Mouse (Mus musculus) embryonic facial prominence, embryonic 15.5 days (tissue): ENCODE measurements at regions not wholly inside any gene's neighbourhood (a gene's known extent, or its start where the extent isn't known, plus 50 kb on each side); places are given as distances from the start of the nearest gene placed in this dataset.

Experiments
- ATAC-seq: fragments of 200-750 bp; cut with Nextera tagmentation; 2 replicates; pipeline ENCODE4 v1.8.0; 2017; ENCODE audit warnings: low read depth, moderate TSS enrichment; ENCODE audit not compliant: insufficient number of reproducible peaks, low FRiP score, low TSS enrichment
- H3K27ac ChIP-seq: fragments of 300-500 bp; sonication (generic); replicated peaks from 2 replicates; pipeline ENCODE4 v1.5.1; 2015; ENCODE audit warnings: mild to moderate bottlenecking, inconsistent platforms
- H3K27me3 ChIP-seq: fragments of 300-500 bp; sonication (generic); 2 replicates; pipeline ENCODE4 v1.6.1; 2015; ENCODE audit warnings: inconsistent platforms
- H3K36me3 ChIP-seq: fragments of 300-500 bp; sonication (generic); 2 replicates; pipeline ENCODE4 v1.6.1; 2015; ENCODE audit warnings: mild to moderate bottlenecking, inconsistent platforms
- H3K4me1 ChIP-seq: fragments of 300-500 bp; sonication (generic); 2 replicates; pipeline ENCODE4 v1.6.1; 2015; ENCODE audit warnings: inconsistent platforms
- H3K4me2 ChIP-seq: fragments of 300-500 bp; sonication (generic); replicated peaks from 2 replicates; pipeline ENCODE4 v1.6.1; 2015; ENCODE audit warnings: mild to moderate bottlenecking, inconsistent platforms
- H3K4me3 ChIP-seq: fragments of 300-500 bp; sonication (generic); replicated peaks from 2 replicates; pipeline ENCODE4 v1.5.1; 2015; ENCODE audit warnings: mild to moderate bottlenecking, inconsistent platforms
- H3K9ac ChIP-seq: fragments of 300-500 bp; sonication (generic); 2 replicates; pipeline ENCODE4 v1.6.1; 2015; ENCODE audit warnings: inconsistent platforms
- H3K9me3 ChIP-seq: fragments of 300-500 bp; sonication (generic); replicated peaks from 2 replicates; pipeline ENCODE4 v1.6.1; 2016; ENCODE audit warnings: inconsistent platforms
- WGBS: fragments of 180-500 bp; shearing (Covaris S2); methylation state at CpG from one replicate; pipeline ENCODE4 v1.1.7; 2015; 5-methylcytosine and 5-hydroxymethylcytosine counted together

DNA sequence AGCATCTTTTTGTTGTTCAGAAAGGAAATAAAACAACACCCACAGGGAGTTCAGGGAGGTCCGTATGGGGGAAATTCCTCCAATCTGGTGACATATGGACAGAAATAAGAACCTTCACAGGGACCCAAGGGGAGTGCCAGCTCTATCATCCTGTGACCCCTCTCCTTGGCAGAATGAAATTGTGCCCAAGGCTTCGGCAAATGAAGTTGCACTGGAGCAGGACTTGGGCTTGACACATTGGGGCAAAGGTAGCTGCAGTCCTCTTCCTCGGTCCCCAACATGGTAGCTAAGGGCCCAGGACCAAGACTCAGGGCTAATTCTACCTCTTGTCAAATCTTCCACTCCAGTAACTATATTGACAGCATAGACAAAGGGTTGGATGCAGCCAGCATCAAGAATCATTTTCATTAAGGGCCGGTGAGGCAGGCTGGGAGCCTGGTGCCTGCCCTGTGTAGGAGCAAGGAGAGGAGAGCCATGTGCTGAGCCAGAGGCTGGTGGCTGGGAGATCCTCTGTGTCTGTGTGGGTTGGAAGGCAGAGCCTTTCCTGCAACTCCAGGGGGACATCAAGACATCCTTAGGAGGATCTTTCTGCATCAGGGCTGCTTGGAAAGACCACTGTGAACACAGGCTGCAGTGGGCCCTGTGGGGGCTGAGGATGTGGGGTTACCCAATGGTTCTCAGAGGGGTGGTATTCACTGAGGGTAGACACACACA, 59.2 kb upstream of the Slco4a1 start:
- Histone ChIP-seq H3K27ac (no peak overlapping the region), H3K36me3 (no peaks in the 10 kb centered on the region), H3K4me3 (no peak overlapping the region), H3K9ac (no peak overlapping the region), H3K4me1 (no peaks in the 10 kb centered on the region), H3K4me2 (no peak overlapping the region), H3K27me3 (peaks cover 4% of the 10 kb centered on the region), H3K9me3 (no peaks in the 10 kb centered on the region)
- no peak for ATAC-seq
- 63% methylated on average over 4 of the region's 4 CpGs for WGBS

DNA sequence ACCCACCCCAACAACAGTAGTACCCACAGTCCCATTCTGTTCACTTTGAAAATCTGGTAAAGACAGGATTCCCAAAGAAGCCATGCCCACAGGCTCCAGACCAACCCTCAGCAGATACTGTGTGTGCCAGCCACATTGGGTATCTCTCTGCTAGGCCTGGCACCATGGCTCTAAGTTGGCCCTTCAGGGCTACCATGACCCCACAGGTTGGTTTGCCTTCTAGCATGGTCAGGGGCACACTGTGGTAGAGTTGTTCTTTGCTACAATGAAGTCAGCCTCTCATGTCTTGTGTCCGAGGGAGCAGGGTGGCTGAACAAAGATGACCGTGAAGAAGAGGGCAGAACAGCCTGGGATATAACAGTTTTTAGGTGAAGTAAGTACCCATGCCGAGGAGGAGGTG, 59.8 kb upstream of the Slco4a1 start:
- no peak overlapping the region for H3K9ac ChIP-seq
- H3K27ac ChIP-seq, result no peak overlapping the region
- no peak overlapping the region for H3K4me3 ChIP-seq
- H3K4me2 ChIP-seq, result no peak overlapping the region
- H3K27me3 ChIP-seq, result peaks cover 6% of the 10 kb centered on the region
- H3K4me1 ChIP-seq, result no peaks in the 10 kb centered on the region
- no peaks in the 10 kb centered on the region for H3K9me3 ChIP-seq
- ATAC-seq, result no peak
- no peaks in the 10 kb centered on the region for H3K36me3 ChIP-seq
- WGBS, result 69% methylated on average over 3 of the region's 3 CpGs

DNA sequence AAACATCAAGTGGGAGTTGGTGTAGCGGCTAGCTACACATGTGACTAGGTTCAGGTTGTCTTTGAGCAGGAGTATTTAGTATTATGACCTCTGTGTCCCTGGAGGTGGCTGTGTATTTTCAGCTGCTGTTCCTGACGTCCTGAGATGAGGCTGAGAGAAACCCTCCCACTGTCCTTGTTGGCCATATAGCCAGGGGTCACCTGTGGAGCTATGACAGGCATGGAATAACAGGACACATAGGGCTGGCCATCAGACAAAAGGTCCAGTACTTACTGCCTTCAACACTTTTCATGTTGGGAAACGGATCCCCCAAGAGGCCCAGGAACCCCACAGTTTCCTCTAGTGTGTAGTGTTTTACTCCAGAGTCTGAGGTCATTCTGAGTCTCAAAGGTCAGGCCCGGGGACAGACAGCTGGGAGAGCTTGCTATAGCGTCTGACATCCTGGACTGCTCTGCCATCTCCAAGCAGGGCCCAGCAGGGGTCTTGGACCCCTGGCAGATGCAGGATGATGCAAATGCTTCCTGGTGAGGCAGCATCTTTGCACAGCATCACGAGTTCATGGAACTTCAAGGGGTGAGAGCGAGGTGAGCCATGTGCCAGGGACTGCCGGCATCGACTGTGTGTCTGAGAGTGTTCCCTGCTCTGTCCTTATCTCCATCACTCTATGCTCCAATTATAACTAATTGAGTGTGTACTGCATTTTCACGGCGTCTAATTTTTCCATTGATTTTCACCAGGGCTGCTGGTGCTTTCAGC, 60.6 kb upstream of the Slco4a1 start:
- H3K27ac ChIP-seq, result no peak overlapping the region
- no peaks in the 10 kb centered on the region for H3K36me3 ChIP-seq
- H3K4me1 ChIP-seq, result no peaks in the 10 kb centered on the region
- H3K9ac ChIP-seq, result no peak overlapping the region
- WGBS, result 48% methylated on average over 11 of the region's 11 CpGs
- H3K27me3 ChIP-seq, result peaks cover 13% of the 10 kb centered on the region
- no peak overlapping the region for H3K4me2 ChIP-seq
- no peak overlapping the region for H3K4me3 ChIP-seq
- ATAC-seq, result no peak
- no peaks in the 10 kb centered on the region for H3K9me3 ChIP-seq

DNA sequence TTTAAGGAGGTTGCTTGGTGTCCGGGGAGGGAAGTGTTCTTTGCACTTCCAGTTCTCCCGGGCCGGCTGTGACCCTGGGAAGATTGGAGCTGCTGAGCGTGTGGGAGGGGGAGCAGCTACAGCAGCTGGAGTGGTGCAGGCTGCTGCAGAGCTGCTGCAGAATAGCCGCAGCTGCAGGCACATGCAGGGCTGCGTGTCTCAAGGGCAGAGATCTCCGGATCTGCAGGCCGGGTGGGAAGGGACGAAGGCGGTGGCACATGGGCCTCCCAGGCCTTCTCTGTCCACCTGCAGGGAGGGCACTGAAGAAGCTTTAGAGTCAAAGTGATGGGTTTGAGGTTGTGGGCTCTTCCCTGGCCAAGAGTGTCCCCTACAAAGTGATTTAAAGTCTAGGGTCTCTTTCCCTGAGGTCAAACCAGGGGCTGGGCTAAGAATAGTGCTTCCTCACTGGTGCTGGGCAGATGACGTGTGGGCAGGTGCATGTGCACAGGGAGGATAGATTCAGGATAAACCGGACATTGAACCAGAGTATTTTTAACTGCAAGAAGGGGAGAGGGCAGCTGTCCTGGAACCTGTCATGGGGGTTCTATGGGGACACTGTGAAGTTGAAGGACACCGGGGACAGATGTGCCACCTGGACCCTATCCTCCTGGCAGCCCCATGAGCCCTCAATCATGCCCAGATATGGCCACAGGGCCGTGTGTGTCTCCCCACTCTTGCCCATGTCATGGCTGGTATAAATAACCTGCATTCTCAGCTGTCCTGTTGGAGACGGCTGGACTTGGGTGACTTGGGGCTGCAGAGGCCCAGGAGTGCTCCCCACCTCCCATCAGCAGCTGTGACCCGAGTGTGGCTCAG, 58.6 kb upstream of the Gata5 start:
- no peaks in the 10 kb centered on the region for H3K9me3 ChIP-seq
- H3K4me1 ChIP-seq, result no peaks in the 10 kb centered on the region
- peak; percentile 43; the same call in 1 of the 2 replicates for ATAC-seq
- H3K4me2 ChIP-seq, result no peak overlapping the region
- H3K27ac ChIP-seq, result no peak overlapping the region
- H3K36me3 ChIP-seq, result no peaks in the 10 kb centered on the region
- WGBS, result 63% methylated on average over 16 of the region's 16 CpGs
- H3K4me3 ChIP-seq, result no peak overlapping the region
- peaks cover 30% of the 10 kb centered on the region for H3K27me3 ChIP-seq
- H3K9ac ChIP-seq, result no peak overlapping the region

DNA sequence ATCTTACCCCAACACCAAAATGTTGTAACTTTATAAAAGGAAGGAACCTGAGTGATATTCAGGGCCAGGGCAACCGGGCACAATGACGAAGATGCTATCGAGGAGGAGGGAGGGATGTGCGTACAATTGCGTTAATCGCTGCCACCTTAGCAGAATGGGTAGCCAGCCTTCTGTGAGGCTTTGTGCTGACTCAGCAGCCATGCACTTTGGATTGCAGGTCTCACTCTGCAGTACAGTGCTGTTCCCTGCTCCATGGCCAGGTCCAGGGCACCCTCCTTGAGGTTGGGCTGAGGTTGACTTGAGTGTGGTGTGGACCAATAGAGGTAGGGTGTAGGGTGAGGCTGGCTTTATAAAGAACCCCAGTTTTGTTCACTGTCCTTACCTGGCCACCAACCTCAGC, 57.8 kb upstream of the Gata5 start:
- Histone ChIP-seq H3K27me3 (peaks cover 36% of the 10 kb centered on the region), H3K9ac (no peak overlapping the region), H3K4me1 (no peaks in the 10 kb centered on the region), H3K36me3 (no peaks in the 10 kb centered on the region), H3K9me3 (no peaks in the 10 kb centered on the region), H3K27ac (no peak overlapping the region), H3K4me2 (no peak overlapping the region), H3K4me3 (no peak overlapping the region)
- no peak for ATAC-seq
- 84% methylated on average over 6 of the region's 6 CpGs for WGBS

DNA sequence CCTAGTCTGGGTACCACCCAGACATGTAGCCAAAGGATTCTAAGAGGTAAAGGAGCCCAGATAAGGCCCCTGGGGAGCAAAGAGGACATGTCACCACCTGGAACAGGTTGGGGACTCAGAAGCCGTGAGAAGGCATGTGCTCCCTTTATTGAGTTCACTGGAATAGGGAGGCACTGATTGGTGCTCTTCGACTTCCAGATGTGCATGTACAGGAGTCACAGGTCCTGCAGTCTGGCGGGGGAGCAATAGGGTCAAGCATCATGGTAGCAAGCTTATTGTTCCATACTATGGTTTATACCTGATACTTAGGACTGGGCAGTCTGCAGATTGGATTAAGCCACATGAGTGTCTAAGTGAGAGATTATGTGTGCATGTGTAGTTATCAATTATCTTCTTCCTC, 56.9 kb upstream of the Gata5 start:
- Histone ChIP-seq H3K4me3 (no peak overlapping the region), H3K9ac (no peak overlapping the region), H3K9me3 (no peaks in the 10 kb centered on the region), H3K4me2 (no peak overlapping the region), H3K27me3 (peaks cover 46% of the 10 kb centered on the region), H3K4me1 (peaks cover 4% of the 10 kb centered on the region; the same call in 1 of the 2 replicates), H3K27ac (no peak overlapping the region), H3K36me3 (no peaks in the 10 kb centered on the region)
- 78% methylated on average over 3 of the region's 3 CpGs for WGBS
- no peak for ATAC-seq

DNA sequence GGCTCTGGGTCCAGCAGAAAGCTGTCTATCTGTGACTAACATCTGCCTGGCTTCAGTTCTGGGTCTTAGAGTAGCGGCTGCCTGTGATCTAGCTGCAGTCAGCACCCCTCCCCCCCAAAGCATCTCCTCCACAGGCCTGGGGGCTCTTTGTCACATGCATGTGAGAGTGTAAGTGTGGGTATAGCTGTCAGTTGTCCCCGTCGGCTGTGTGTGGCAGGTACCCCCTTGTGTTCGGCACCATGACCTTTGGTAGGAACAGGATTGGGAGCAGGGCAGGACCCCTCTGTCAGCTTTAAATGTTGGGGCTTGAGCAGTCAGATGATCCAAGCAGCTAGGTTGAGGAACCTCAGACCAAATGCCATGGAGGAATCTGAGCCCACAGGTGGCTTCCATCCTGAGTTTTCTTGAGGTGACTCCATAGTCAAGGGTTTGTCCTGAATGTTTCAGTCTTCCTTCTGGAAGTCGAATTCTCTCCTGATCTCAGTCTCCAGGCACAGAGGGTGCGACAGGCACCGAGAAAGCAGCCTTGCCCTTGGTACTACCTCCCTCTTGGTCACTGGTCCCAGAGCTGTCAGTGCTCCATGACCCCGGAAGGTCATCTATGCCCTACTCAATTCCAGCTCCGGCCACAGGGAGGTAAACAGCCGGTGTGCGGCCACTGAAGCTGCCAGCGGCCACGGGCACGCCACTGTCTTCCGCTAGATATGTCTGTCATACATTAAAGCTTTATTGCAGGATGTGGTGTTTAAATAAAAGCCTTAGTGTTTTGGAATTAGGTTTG, 55.9 kb upstream of the Gata5 start:
- H3K9me3 ChIP-seq, result no peaks in the 10 kb centered on the region
- 73% methylated on average over 15 of the region's 15 CpGs for WGBS
- no peaks in the 10 kb centered on the region for H3K36me3 ChIP-seq
- no peak for ATAC-seq
- peaks cover 12% of the 10 kb centered on the region for H3K4me1 ChIP-seq
- no peak overlapping the region for H3K27ac ChIP-seq
- no peak overlapping the region for H3K4me3 ChIP-seq
- no peak overlapping the region for H3K9ac ChIP-seq
- no peak overlapping the region for H3K4me2 ChIP-seq
- peaks cover 54% of the 10 kb centered on the region for H3K27me3 ChIP-seq

DNA sequence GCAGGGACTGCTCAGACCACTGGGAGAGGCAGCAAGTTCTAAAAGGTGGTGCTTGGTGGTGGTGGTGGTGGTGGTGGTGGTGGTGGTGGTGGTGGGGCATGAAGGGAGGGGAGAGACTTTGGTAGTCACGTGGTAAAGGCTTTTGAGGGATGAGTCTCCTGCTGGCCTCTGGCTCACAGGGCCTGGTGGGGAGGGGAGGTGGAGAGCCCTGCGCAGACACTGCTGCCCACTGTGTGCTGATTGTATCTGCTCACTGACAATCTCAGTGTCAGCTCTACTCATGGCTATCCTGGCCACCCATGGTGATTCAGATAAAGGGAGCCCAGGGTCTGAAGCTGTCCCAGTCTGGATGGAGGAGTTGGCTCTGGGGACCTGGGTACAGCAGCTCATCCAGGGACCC, 55.0 kb upstream of the Gata5 start:
- no peak overlapping the region for H3K9ac ChIP-seq
- H3K4me1 ChIP-seq, result peaks cover 15% of the 10 kb centered on the region
- no peak overlapping the region for H3K27ac ChIP-seq
- H3K9me3 ChIP-seq, result no peaks in the 10 kb centered on the region
- 32% methylated on average over 2 of the region's 2 CpGs for WGBS
- peaks cover 63% of the 10 kb centered on the region for H3K27me3 ChIP-seq
- no peak overlapping the region for H3K4me2 ChIP-seq
- no peaks in the 10 kb centered on the region for H3K36me3 ChIP-seq
- ATAC-seq, result no peak
- no peak overlapping the region for H3K4me3 ChIP-seq

DNA sequence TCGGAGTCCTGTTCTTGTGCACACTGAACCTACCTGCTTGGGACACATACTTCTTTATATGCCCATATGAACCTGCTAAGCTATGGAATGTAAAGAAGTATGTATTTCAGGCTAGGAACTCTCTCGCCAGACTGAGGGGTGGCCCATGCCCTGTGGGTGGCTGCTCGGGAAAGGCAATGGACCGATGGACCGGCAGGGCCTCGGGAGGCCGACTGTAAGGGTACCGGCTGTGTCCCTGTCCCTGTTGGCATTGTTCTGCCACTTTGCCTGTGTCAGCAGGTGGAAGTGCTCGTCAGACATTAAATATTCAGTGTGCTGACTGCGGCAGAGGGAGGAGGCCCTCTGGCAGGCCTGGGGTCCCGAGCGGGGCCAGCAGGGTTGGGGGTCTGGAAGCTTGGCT, 54.5 kb upstream of the Gata5 start:
- Histone ChIP-seq H3K4me3 (no peak overlapping the region), H3K9ac (no peak overlapping the region), H3K9me3 (no peaks in the 10 kb centered on the region), H3K4me2 (no peak overlapping the region), H3K27me3 (peaks cover 66% of the 10 kb centered on the region), H3K4me1 (peaks cover 15% of the 10 kb centered on the region), H3K27ac (no peak overlapping the region), H3K36me3 (no peaks in the 10 kb centered on the region)
- 60% methylated on average over 12 of the region's 12 CpGs for WGBS
- no peak for ATAC-seq

DNA sequence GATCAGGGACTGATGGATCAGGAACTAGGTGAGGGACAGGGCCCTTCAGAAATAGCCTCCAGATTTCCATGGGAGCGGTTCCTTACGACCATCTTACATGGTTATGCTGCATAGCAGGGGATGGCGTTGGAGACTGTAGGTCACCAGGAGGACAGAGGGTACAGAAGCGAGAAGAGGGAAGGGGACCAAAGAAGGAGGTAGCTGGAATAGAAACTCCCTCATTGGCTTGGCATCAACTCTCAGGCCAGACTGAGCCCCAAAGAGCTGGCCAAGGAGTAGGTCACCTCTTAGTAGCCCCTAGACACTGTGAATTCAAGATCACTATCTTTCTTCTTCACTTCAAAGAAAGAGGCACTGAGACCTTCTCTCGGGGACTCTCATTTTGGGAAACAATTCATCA, 53.6 kb upstream of the Gata5 start:
- WGBS, result 72% methylated on average over 5 of the region's 5 CpGs
- no peaks in the 10 kb centered on the region for H3K36me3 ChIP-seq
- no peak overlapping the region for H3K27ac ChIP-seq
- H3K9me3 ChIP-seq, result no peaks in the 10 kb centered on the region
- peaks cover 67% of the 10 kb centered on the region for H3K27me3 ChIP-seq
- H3K4me2 ChIP-seq, result no peak overlapping the region
- peaks cover 15% of the 10 kb centered on the region for H3K4me1 ChIP-seq
- no peak overlapping the region for H3K9ac ChIP-seq
- ATAC-seq, result no peak
- H3K4me3 ChIP-seq, result 0 out of 2 replicates have a peak overlapping the region, but pooled peaks have one; percentile 0

DNA sequence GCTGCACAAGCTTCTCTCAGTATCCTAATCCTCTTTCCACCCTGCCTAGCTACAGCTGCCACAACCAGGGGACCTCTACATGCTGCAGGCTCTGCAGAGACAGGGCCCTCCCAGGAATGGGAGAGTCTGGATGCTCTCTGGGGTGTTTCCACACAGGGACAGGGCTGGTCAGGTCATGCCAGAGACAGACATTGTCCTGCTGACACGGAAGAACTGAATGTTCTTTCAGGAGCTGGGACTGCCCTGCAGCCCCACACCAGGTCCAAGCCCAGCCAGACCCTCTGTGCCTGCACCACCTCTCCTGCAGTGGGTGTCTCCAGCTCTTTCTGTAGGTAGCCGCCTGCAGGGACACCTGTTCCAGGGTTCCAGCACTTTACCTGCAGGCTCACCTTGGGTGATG, 52.8 kb upstream of the Gata5 start:
- 27% methylated on average over 2 of the region's 2 CpGs for WGBS
- Histone ChIP-seq H3K4me2 (no peak overlapping the region), H3K36me3 (no peaks in the 10 kb centered on the region), H3K9ac (no peak overlapping the region), H3K27me3 (peaks cover 67% of the 10 kb centered on the region), H3K27ac (no peak overlapping the region), H3K9me3 (no peaks in the 10 kb centered on the region), H3K4me1 (peaks cover 15% of the 10 kb centered on the region), H3K4me3 (peak overlapping the region; percentile 41; the same call in 1 of the 2 replicates)
- ATAC-seq, result no peak
